Mouse (Mus musculus): ENCODE results near the gene Chd2.
"Not testable (repeated sequence)": the region's sequence is repeated elsewhere in the genome, so short reads cannot be mapped to it uniquely, and the experiment has no call there.

Chd2 gene

DNA sequence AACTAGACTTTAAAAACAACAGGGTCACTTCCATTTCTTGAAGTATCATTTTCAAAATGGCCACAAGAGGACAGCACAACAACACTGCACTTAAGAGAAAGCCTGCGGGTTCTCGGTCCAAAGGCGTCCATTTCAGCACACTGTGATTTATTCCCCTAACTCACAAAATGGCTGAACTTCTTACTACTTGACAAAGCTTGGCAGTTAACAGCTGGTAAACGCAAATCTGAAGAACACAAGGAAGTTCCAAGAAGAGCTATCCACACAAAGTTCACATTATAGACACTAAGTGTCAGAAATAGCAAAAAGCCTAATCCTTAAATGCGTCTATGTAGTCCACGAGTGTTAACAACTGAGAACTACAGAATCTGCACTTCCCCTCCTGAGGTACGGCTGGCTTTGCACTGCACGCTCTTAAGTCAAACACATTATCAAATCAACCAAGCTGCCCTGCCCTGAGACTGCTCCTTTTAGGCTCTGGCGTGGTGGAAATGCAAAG lies 17.1 kb downstream of the Chd2 start:
- in situ Hi-C loops (cut with MboI; ENCODE audit: unreplicated experiment in 2 of 2): no loop called here

DNA sequence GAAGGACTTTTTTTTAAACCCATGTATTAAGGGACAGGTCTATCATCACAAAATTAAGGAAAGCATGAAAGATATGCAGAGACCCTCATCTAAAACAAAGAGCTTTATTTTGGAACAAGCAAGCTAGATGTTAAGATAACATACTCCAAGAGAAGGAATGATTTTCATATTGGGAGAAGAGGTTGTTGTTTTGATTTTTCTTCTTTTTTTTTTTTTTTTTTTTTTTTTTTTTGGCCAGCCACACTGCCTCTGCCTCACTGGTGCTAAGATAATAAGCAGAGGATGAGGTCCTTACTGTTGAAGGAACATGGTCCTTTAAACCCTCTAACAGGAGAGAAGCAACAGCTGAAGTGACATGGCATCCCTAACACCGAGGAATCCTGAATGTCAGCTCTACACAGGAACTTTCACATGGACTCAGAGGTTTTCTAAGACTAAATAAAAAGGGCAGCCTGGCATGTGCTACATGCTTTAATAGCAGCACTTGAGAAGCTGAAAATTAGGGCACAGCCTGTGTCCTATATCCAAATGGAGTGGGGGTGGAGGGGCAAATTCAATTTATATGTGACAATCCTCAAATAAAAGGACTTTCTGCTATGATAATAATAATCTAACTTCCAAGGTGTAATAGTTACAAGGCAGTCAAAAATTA lies 17.9 kb downstream of the Chd2 start:
- in situ Hi-C loops (cut with MboI; ENCODE audit: unreplicated experiment in 2 of 2): no loop called here

DNA sequence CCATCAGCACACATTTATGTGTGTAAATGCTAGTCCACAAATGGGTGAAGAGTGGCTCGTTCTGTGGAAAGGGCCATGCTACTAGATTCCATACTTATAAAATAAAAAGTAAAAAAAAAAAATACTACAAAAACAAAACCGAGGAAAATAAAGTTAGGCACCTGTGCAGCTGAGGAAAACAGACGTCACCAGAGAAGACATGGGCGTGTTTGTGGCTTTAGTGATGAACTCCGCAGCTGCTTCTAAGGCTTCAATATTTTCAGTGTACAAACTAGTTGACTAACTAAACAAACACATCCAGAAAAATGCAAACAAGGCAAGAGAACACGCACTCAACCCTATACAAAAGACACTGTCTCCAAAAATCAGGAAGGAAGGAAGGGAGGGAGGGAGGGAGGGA lies 18.4 kb downstream of the Chd2 start:
- in situ Hi-C loops (cut with MboI; ENCODE audit: unreplicated experiment in 2 of 2): no loop called here

DNA sequence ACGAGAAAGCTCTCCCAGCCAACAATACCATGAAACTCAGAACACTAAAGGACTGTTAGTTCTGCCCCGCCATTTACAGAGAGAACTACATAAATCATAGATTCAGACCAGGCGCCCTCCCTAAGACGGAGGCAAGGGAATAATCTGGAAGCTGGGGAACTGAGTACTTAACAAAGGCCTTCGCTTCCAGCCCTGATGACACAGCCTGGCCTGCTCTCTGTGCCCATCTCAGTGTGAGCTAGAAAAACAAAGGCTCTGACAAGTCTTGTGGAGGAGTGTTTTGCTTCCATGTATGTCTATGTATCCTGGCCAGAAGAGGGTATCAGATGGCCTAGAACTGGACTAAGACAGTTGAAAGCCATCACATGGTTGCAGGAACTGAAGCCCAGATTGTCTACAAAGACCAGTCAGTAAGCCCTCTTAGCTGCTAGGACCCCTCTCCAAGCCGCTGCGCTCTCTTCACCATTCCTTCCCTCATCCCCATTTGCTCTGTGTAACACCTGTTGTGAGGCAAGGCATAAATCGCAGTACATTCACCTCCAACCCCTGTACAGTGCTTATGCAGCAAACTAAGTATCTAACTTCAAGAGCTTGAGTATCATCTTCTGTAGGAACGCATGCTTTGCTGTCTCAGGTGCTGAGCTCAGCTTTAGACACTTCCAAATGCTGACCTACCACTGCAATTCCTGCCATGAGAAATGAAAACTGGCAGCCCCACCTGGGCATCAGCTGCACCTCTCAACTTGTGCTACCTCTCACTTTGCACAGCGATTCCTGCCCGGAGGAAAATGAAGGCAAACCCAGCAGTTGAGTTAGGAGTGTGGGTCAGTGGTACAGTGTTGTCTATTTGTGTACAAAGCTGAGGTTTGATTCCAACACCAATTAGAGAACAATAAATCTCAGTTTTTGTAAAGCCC lies 20.1 kb downstream of the Chd2 start:
- in situ Hi-C loops (cut with MboI; ENCODE audit: unreplicated experiment in 2 of 2): no loop called here

DNA sequence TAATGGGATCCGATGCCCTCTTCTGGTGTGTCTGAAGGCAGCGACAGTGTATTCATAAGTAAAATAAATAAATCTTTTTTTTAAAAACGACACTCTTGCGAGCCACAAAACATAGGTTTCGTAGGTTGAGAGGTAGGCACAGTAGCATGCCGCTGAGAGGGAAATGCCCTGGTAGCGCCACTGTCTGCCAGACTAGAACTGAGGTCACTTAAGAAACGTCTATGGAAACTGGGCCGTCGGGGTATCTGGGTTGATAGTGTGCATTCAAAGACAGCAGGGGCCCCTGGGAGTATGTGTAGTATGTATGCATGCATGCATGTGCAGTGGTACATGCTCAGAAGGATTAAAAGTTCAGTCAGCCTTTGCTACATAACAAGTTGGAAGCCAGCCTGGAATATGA lies 21.4 kb downstream of the Chd2 start:
- in situ Hi-C loops (cut with MboI; ENCODE audit: unreplicated experiment in 2 of 2): no loop called here

DNA sequence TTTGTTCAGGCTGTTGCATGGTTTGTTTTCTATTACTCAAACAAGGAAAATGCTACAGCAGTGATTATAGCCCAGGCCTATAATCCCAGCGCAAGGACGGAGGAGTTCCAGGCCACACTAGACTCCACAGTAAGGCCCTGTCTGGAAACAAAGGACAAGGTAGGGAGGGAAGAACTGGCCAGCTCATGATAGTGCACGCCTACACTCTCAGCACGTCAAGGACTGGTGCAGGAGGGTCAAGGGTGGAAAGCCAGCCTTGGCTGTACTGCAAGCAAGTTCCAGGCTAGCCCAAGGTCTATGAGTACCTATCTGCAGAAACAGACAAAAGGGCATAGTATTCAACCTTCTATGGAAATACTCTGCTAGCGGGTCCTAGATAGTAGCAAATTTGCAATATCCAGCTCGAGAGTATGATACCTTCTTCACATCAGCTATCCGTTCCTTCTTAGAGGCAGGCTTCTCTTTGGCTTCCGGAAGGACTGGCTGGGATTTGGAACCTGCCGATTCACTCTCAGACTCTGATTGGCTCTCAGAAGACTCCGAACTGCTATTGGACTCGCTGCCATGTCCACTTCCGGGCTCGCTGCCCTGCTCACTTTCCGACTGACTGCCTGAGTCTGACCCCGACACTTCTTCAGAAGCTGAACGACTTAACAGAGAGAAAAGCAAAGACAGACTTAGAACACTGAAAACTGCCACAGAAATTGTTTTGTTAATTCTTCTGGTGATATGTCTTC lies 22.4 kb downstream of the Chd2 start:
- in situ Hi-C loops (cut with MboI; ENCODE audit: unreplicated experiment in 2 of 2): no loop called here

DNA sequence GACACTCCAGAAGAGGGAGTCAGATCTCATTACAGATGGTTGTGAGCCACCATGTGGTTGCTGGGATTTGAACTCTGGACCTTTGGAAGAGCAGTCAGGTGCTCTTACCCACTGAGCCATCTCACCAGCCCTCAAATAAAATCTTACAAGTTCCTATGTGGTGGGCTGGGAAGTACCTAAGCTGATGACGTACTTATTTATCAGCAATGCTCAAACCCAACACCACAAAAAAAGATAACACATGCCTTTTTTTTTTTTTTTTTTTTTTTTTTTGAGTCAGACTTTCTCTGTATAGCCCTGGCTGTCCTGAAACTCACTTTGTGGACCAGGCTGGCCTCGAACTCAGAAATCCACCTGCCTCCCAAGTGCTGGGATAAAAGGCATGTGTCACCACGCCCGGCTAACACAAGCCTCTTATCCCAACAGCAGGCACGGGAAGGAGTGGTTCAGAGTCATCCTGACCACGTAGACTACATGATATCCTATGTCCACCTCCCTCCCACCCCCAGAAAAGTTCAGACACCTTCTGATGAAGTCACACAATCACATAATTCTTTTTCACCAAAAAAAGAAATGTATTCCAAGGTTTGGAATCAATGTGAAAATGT lies 23.2 kb downstream of the Chd2 start:
- in situ Hi-C loops (cut with MboI; ENCODE audit: unreplicated experiment in 2 of 2): not testable (repeated sequence)

DNA sequence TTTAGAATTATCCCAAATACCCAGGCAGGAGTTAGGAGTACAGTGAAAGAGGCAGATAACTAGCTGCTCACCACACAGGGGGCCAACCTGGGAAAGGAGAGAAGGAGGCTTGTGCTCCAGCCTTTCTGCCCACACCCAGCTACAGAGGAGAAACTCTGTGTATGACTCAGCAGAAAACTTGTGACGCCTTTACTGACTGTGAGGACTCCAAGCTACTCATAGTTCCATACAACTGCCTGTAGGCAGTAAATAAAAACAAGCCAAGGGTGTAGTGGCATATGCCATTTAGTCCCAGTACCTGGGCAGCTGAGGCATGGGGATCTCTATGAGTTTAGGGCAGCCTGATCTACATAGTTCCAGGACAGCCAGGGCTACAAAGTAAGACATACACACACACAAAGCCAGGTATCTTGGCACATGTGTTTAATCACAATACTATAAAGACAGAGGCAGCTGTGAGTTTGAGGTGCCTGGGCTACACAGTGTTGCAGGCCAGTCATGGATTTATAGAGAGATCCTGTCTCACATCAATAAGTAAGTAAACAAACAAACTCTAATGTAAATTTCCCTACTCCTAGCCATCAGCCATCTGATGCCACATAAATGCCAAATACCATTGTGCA lies 24.1 kb downstream of the Chd2 start:
- in situ Hi-C loops (cut with MboI; ENCODE audit: unreplicated experiment in 2 of 2): no loop called here

DNA sequence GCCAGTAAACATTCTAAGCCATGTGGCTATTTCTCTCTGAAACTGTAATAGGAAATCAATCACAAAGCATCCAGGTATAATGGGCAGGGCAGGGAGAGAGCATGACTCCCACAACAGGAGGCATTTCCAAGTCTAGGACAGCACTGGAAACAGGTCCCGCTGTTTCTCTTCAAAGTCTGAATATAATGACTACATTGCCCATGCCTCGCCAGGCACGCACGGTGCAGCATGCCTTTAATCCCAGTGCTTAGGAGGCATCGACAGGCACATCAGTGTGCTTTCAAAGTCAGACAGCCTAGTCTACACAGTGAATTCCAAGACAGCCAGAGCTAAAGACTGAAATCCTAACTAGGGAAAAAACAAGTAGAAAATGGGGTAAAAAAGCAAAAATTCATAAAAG lies 24.8 kb downstream of the Chd2 start:
- in situ Hi-C loops (cut with MboI; ENCODE audit: unreplicated experiment in 2 of 2): no loop called here

DNA sequence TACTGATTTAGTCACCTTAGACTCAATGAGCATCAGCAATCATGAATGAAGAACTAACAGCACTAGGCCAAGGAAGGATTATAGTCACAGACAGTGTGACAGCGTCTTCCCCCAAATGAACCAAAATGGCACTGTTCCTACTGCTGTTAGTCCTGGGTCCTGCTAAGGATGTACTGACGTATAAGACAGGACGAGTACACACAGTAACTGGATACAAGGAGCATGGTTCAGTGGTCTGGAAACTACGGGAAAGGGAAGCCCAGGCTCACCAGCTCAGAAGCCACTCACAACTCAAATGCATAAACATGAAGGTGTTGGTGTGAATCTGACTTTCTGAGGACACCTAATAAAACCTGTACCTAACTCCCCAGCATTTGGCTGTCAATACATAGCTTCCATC lies 27.1 kb downstream of the Chd2 start:
- in situ Hi-C loops (cut with MboI; ENCODE audit: unreplicated experiment in 2 of 2): no loop called here

DNA sequence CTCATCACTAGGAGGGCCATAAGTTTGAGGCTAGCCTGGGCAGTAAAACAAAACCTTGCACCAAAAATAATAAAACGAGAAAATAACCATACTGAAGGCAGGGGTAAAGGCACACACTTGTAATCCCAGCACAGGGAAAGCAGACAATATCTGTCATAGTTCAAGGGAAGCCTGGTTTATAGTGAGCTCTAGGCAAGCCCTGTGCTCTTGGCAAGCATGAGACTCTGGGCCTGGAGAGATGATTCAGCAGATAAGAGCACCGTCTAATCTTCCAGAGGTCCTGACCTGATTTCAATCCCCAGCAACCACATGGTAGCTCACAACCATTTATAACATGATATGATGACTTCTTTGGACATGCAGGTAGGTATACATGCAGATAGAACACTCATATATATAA lies 29.2 kb downstream of the Chd2 start:
- in situ Hi-C loops (cut with MboI; ENCODE audit: unreplicated experiment in 2 of 2): no loop called here

DNA sequence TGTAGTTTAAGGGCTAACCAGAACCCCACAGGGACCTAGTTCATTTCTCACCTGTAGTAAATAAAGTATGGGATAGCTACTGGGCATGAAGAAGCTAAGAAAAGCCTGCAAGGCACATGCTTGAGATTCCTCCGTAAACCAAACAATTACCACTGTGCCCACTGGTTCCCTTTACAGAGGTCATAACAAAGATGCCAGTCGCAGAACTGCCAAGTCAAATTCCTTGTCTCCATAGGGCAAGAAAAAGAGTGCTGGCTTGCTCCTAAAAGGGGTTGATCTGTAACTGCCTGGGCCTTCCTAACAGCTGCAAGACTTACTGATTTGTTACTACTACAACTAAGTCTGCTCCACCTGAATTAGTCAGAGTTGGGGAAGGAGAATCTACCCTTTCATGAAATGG lies 32.9 kb downstream of the Chd2 start:
- in situ Hi-C loops (cut with MboI; ENCODE audit: unreplicated experiment in 2 of 2): loop anchor here in 1 of 2 experiments (10.0 kb wide), 1 partner anchor 54 kb away; no protein-coding TSS in a partner anchor

DNA sequence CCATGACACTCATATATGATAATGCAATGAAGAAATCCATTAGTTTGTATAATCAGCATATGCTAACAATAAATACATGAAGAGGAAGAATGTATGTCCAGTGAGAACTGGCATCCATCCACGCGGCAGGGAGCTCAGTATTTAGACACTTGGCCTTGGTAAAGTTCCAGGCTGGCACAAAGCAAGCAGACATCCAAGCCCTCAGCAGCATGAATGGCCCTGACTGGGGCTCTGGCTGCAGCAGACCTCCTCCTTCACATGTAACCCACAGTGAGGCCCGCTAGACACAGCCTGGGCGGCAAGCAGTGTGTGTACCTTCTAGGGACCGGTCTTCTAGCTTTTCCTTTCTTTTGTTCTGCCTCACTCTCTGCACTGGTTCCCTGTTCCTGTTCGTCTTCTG lies 34.1 kb downstream of the Chd2 start:
- in situ Hi-C loops (cut with MboI; ENCODE audit: unreplicated experiment in 2 of 2): loop anchor here in 1 of 2 experiments (10.0 kb wide), 1 partner anchor 53 kb away; no protein-coding TSS in a partner anchor

DNA sequence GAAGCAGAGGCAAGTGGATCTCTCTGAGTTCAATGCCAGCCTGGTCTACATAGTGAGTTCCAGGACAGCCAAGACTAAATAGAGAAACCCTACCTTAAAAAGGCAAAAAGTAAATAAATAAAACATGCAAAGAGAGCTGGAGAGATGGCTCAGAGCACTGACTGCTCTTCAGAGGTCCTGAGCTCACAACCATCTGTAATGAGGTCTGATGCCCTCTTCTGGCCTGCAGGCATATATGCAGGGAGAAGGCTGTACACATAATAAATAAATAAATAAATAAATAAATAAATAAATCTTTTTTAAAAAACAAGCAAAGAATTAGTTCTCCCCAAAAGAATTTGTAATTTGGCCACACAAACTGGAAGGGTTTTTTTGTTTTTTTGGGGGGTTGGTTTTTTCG lies 34.8 kb downstream of the Chd2 start:
- in situ Hi-C loops (cut with MboI; ENCODE audit: unreplicated experiment in 2 of 2): loop anchor here in 1 of 2 experiments (10.0 kb wide), 1 partner anchor 52 kb away; no protein-coding TSS in a partner anchor

DNA sequence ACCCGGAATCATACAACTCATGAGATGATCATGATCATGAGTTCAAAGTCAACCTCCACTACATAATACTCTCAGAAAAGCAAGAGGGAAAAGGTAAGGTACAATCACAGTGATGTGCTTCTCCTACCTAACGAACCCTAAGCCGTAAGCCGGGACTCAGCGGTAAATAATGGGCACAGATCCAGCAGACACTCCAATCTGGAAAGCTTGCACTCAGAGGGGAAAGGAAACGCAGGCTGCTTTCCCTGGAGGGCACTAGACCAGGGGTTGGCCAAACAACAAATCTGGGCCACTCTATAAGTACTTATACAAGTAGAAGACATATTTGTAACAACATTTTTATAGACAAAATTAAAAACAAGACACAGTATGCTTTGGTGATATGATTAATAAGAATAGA lies 36.4 kb downstream of the Chd2 start:
- in situ Hi-C loops (cut with MboI; ENCODE audit: unreplicated experiment in 2 of 2): loop anchor here in 1 of 2 experiments (10.0 kb wide), 1 partner anchor 50 kb away; no protein-coding TSS in a partner anchor

DNA sequence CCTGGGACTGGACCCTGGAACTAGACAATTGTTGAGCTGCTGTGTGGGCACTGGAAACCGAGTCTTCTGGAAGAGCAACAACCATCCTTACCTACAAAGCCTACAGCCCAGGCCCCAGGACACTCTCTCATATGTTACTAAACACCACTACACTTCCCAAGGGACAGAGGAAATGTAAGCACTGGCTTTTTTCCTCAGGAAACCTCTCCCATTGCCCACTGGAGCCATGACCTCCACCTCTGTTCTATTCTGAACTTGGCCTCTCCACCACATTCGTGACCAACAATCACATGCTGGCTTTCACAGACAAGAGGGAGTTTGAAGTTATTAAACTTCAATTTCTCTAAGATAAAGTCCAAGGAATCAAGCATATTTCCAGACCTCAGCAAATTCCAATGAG lies 43.4 kb downstream of the Chd2 start:
- in situ Hi-C loops (cut with MboI; ENCODE audit: unreplicated experiment in 2 of 2): no loop called here

DNA sequence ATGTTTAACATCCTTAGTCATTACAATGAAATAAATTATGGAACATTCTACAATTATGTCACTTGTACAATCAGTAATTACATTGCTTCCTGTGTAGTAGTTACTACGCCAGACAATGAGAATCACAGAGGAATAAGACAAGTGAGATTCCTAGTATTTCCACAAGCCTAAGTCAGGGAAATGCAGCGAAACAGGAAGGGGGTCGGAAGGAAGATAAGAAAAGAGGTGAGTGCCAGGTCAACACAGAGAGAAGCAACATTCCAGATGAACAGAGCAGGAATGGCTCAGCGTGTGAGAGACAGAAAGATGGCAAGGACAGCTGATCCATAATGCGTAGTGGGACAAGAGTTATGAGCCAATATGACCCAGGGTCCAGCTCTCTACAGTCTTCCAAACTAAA lies 52.4 kb downstream of the Chd2 start:
- in situ Hi-C loops (cut with MboI; ENCODE audit: unreplicated experiment in 2 of 2): no loop called here

DNA sequence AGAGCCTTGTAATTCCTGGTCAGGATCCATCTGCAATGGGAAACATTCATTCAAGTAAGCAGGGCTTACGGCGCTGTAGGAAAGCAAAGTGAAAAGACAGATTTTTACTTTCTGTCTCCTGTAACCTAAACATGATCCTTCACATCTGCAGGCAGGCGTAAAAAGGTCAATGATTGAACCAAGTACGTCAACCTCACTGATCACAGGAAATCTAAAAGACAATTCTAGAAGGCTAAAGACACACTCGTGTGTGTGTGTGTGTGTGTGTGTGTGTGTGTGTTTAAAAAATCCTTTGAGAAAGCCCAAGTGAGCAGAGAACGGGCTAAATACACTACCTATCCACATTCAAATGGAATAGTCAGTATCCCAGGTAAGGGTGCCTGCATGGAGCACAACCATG lies 60.5 kb downstream of the Chd2 start:
- in situ Hi-C loops (cut with MboI; ENCODE audit: unreplicated experiment in 2 of 2): loop anchor here in 1 of 2 experiments (5.0 kb wide), 1 partner anchor 39 kb away; no protein-coding TSS in a partner anchor

DNA sequence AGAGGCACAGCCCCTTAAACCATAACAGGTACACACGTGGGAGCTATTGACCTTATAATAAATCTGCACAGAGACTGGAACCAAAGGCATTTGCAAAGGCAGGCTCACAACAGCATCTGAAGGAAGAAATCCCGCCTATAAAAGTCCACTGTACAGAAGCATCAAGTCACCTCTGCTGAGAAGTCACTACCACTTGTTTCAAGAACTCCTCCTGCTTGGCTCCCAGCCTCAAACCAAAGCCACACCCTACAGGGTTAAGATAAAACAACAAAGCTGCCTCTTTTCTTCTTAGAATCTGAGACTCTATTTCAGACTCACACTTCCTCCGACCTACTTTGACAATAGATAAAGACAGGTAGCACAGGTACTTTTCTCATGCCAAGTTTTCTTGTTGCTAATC lies 62.1 kb downstream of the Chd2 start:
- in situ Hi-C loops (cut with MboI; ENCODE audit: unreplicated experiment in 2 of 2): no loop called here

All from v-Abl transformed pro-B cells (cell line).